Mouse (Mus musculus) heart, embryonic 14.5 days (tissue): ENCODE data around the gene Olfml2a. TPM values are rescaled to one million over a fixed set of nuclear protein-coding genes. Genes with fewer than 3 reads are reported as not detected.

Source experiments
- ATAC-seq: fragments of 200-750 bp; cut with Nextera tagmentation; 2 replicates; pipeline ENCODE4 v1.8.0; 2017; ENCODE audit warnings: low read depth, moderate TSS enrichment; ENCODE audit not compliant: insufficient number of reproducible peaks, insufficient read depth, low FRiP score
- H3K27ac ChIP-seq, 2 experiments: fragments of 200-500 bp in 1 of 2; fragments of 300-500 bp in 1 of 2; sonication (generic) in 1 of 2; replicated peaks in 1 of 2; 2 replicates each; pipeline ENCODE4 v1.5.1; 2012 to 2014; ENCODE audit warnings: low read depth in 2 of 2, low read length in 2 of 2, control low read depth in 1 of 2, mild to moderate bottlenecking in 1 of 2, mixed read lengths in 1 of 2; ENCODE audit not compliant: control insufficient read depth in 1 of 2, insufficient read depth in 1 of 2
- H3K27me3 ChIP-seq: fragments of 300-500 bp; sonication (generic); 2 replicates; pipeline ENCODE4 v1.6.1; 2014; ENCODE audit warnings: mild to moderate bottlenecking, low read length, control low read depth; ENCODE audit not compliant: control insufficient read depth, insufficient read depth
- H3K36me3 ChIP-seq: fragments of 300-500 bp; sonication (generic); 2 replicates; pipeline ENCODE4 v1.6.1; 2014; ENCODE audit warnings: mild to moderate bottlenecking, control low read depth, low read length, mixed read lengths; ENCODE audit not compliant: control insufficient read depth, insufficient read depth
- H3K4me1 ChIP-seq, 2 experiments: fragments of 200-500 bp in 1 of 2; fragments of 300-500 bp in 1 of 2; sonication (generic) in 1 of 2; 2 replicates each; pipeline ENCODE4 v1.6.1; 2012 to 2014; ENCODE audit warnings: low read length in 2 of 2, control low read depth in 1 of 2, mixed read lengths in 1 of 2; ENCODE audit not compliant: control insufficient read depth in 2 of 2, insufficient read depth in 2 of 2
- H3K4me2 ChIP-seq: fragments of 300-500 bp; sonication (generic); 2 replicates; pipeline ENCODE4 v1.6.1; 2014; ENCODE audit warnings: mild to moderate bottlenecking, low read length
- H3K4me3 ChIP-seq, 2 experiments: fragments of 200-500 bp in 1 of 2; fragments of 300-500 bp in 1 of 2; sonication (generic) in 1 of 2; 2 replicates each; pipeline ENCODE4 v1.5.1; 2012 to 2014; ENCODE audit warnings: low read length in 2 of 2, mild to moderate bottlenecking in 2 of 2, control low read depth in 1 of 2, low read depth in 1 of 2, moderate library complexity in 1 of 2; ENCODE audit not compliant: control insufficient read depth in 1 of 2, insufficient read depth in 1 of 2
- H3K9ac ChIP-seq: fragments of 300-500 bp; sonication (generic); 2 replicates; pipeline ENCODE4 v1.6.1; 2014; ENCODE audit warnings: mild to moderate bottlenecking, low read length
- H3K9me3 ChIP-seq: fragments of 300-500 bp; sonication (generic); 2 replicates; pipeline ENCODE4 v1.6.1; 2016; ENCODE audit warnings: low read length, control low read depth; ENCODE audit not compliant: control insufficient read depth
- WGBS: fragments of 180-500 bp; shearing (Covaris S2); extraction: QIAGEN DNeasy Blood & Tissue Kit; methylation state at CpG from one replicate; pipeline ENCODE4 v1.1.7; 2014; 5-methylcytosine and 5-hydroxymethylcytosine counted together
- polyA plus RNA-seq: library from polyadenylated mRNA; unstranded; fragments of >200 nt; fragmentation: Nextera tagmentation; extraction: Ambion mirVana; gene quantifications from 2 replicates; pipeline ENCODE4 v1.2.1, GENCODE M21; 2014

Olfml2a gene
- 5.4 and 6.0 TPM in 2 replicates for polyA plus RNA-seq

DNA sequence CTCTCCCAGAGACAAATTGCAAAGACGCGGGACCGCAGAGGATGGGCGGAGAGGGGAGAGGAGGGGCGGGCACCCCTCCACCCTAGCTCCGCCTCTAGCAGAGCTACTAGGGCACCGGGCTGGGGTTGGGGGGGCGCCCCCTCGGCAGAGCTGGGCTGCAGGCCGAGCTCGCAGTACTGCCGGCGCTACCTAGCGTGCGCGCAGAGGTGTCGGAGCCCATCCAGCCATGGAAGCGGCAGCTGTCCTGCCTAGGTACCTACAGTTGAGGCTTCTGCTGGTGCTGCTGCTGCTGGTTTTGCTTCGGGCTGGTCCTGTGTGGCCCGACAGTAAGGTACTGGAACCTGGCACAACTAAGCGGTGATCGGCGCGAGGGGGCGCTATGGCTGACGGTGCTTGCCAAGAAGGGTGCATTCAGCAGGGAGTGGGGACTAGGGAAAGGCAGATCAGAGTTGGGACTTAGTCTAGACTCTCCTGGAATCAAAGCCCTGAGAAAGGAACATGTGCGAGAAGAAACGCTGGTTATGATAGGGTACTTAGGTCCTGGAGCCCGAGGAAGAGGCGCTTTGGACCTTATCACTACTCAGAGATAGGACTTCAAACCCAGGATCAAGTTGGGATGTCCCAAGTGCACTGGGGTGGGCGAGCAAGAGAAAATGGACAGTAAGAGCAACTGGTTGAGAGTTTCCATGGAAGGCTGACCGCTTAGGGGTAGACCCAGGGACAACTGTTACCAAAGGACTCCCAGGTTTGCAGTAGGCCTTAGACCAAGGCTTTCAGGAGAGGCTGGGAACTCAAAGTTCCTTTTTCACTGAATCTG lies at the start of gene Olfml2a:
TSS of gene Olfml2a (plus strand) at position 128 of the 817 bp plus-strand sequence.
- peak; percentile 49 for ATAC-seq
- H3K9me3 ChIP-seq = no peaks in the 10 kb centered on the region
- peaks cover 19 to 21% of the 10 kb centered on the region in 2 experiments; a peak in 3 of 4 replicates for H3K4me1 ChIP-seq
- 9% methylated on average over 27 of the region's 32 CpGs for WGBS
- peak within 1 kb of the TSS in 1 of 2 experiments; percentile 14; a peak in 1 of 4 replicates for H3K27ac ChIP-seq
- H3K4me2 ChIP-seq = peak within 1 kb of the TSS; percentile 92
- peak within 1 kb of the TSS; percentile 72 for H3K9ac ChIP-seq
- no peaks in the 10 kb centered on the region for H3K36me3 ChIP-seq
- H3K4me3 ChIP-seq = peak within 1 kb of the TSS; percentile 44 to 51
- no peaks in the 10 kb centered on the region for H3K27me3 ChIP-seq

DNA sequence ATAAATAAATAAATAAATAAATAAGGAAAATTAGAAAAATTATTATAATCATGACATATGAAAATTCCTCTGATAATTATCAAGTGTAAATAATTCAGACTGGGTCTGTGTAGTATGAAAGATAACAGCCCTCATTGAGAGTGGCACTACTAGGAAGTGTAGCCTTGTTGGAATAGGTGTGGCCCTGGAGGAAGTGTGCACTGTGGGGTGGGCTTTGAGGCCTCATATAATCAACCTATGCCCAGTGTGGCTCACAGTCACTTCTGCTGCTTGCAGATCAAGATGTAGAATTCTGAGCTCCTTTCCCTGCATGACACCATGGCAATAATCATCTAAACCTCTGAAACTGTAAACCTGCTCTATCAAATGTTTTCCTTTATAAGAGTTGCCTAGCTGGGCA lies 28.9 kb upstream of the Olfml2a start:
- no peaks in the 10 kb centered on the region for H3K9me3 ChIP-seq
- H3K4me1 ChIP-seq = peaks cover 0 to 6% of the 10 kb centered on the region in 2 experiments; a peak in 1 of 4 replicates
- no peak for ATAC-seq
- no peaks in the 10 kb centered on the region for H3K36me3 ChIP-seq
- H3K4me3 ChIP-seq = no peak overlapping the region
- no peaks in the 10 kb centered on the region for H3K27me3 ChIP-seq
- no peak overlapping the region for H3K27ac ChIP-seq
- H3K4me2 ChIP-seq = no peak overlapping the region
- H3K9ac ChIP-seq = no peak overlapping the region

DNA sequence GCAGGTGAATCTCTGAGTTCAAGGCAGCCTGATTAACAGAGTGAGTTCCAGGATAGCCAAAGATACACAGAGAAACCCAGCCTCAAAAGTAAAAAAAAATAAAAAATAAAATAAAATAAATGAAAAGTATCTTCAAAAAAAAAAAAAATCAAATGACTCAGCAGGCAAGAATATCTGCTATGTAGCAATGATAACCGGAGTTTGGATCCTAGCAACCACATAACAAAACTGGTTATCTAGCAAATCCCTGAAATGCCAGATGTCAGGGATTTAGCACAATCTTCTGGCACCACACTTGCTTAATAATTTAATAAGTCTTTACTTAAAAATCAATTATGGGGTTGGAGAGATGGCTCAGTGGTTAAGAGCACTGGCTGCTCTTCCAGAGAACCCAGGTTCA lies 27.5 kb upstream of the Olfml2a start:
- 74% methylated on average over 1 of the region's 1 CpGs for WGBS
- Histone ChIP-seq H3K36me3 (no peaks in the 10 kb centered on the region), H3K4me2 (no peak overlapping the region), H3K4me3 (no peak overlapping the region), H3K27me3 (no peaks in the 10 kb centered on the region), H3K9ac (no peak overlapping the region), H3K27ac (no peak overlapping the region), H3K4me1 (peaks cover 0 to 9% of the 10 kb centered on the region in 2 experiments; a peak in 1 of 4 replicates), H3K9me3 (no peaks in the 10 kb centered on the region)
- no peak for ATAC-seq

DNA sequence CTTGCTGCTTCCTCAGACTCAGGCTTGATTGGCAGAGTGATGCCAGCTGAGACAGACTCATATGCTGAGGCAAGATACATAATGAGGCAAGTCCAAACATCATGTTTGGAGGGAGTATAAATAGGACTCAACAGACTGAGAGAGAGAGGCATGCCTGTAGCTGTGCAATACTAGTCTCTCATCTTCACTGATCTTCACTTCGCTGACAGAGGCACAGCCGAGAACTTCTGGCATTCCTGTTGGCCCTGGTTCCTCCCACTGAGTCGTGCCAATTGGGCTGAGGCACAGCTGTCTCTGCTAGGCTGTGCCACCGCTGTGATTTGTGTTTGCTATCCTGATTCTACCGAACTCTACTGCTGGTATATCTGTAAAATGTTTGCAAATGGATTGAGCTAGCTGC lies 25.7 kb upstream of the Olfml2a start:
- ATAC-seq = no peak
- 43% methylated on average over 5 of the region's 5 CpGs for WGBS
- H3K27ac ChIP-seq = no peak overlapping the region

DNA sequence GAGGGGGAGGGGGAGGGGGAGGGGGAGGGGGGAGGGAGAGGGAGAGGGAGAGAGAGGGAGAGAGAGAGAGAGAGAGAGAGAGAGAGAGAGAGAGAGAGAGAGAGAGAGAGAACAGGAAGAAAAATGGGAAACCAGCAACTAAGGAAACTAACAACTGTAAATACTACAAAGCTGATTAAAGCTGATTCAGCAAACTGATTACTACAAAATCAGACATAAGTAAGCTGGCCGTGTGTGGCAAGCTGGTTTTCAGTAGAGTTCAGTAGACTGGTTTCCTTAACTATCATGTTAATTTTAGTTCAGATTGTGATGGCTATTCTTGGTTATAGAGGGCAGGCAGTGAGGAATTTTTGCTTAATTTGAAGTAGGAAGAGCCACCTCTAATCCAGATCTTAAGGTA lies 23.2 kb upstream of the Olfml2a start:
- ATAC-seq = no peak
- no peak overlapping the region for H3K4me2 ChIP-seq
- H3K9me3 ChIP-seq = no peaks in the 10 kb centered on the region
- WGBS = 58% methylated on average over 1 of the region's 1 CpGs
- H3K4me1 ChIP-seq = peaks cover 0 to 9% of the 10 kb centered on the region in 2 experiments; a peak in 1 of 4 replicates
- H3K4me3 ChIP-seq = no peak overlapping the region
- no peaks in the 10 kb centered on the region for H3K27me3 ChIP-seq
- no peak overlapping the region for H3K27ac ChIP-seq
- H3K36me3 ChIP-seq = no peaks in the 10 kb centered on the region
- H3K9ac ChIP-seq = no peak overlapping the region

More for the DNA sequence above, 25.7 kb upstream of the Olfml2a start:
- no peaks in the 10 kb centered on the region for H3K9me3 ChIP-seq
- no peaks in the 10 kb centered on the region for H3K27me3 ChIP-seq
- H3K4me1 ChIP-seq = peaks cover 0 to 9% of the 10 kb centered on the region in 2 experiments; a peak in 1 of 4 replicates
- H3K36me3 ChIP-seq = no peaks in the 10 kb centered on the region
- no peak overlapping the region for H3K4me3 ChIP-seq
- H3K9ac ChIP-seq = no peak overlapping the region
- no peak overlapping the region for H3K4me2 ChIP-seq

DNA sequence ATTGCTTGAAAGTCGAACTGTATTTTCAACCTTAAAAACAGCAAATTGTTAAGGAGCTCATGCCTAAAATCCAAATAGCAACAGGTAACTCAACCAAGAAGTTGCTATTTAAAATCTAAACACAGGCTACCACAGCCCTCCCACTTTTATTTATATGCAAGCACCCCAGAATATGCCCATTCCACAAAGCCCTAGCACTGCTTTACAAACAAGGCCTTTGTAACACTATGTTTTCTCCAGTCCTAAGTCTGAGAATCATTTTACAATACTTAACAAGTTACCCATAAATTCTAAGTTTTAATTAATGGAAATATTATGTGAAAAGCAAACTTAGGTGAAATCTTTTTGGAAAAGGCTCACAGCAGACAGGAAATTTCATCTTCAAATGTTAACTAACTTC lies 17.3 kb upstream of the Olfml2a start:
- Histone ChIP-seq H3K9ac (no peak overlapping the region), H3K27ac (no peak overlapping the region), H3K9me3 (no peaks in the 10 kb centered on the region), H3K4me3 (no peak overlapping the region), H3K4me1 (no peaks in the 10 kb centered on the region), H3K36me3 (no peaks in the 10 kb centered on the region), H3K4me2 (no peak overlapping the region), H3K27me3 (no peaks in the 10 kb centered on the region)
- WGBS = 53% methylated on average over 1 of the region's 1 CpGs
- no peak for ATAC-seq

DNA sequence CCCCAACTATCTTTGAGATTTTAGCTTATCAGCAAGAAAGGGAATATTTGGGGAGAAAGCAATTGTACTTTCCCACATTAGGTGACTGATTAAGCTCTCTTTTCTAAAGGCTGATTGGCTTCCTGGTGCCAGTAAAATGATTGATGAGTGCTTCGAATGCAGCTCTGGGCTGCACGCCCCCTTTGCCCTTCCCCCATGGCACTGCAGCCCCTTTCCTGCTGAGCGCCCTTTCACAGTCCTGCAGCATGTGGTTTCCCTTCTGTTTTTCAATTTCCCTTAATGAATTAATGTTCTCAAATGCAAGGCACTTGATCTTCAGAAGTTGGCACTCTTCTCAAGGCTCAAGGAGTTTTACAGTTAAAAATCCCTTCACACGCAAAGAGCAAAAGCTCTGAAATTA lies 16.8 kb upstream of the Olfml2a start:
- Histone ChIP-seq H3K9me3 (no peaks in the 10 kb centered on the region), H3K4me2 (no peak overlapping the region), H3K27ac (no peak overlapping the region), H3K27me3 (no peaks in the 10 kb centered on the region), H3K36me3 (no peaks in the 10 kb centered on the region), H3K4me3 (no peak overlapping the region), H3K9ac (no peak overlapping the region), H3K4me1 (no peaks in the 10 kb centered on the region)
- WGBS = 57% methylated on average over 4 of the region's 4 CpGs
- no peak for ATAC-seq
